Mouse (Mus musculus): ENCODE measurements around the gene Mrpl37. TPM values are rescaled to one million over a fixed set of nuclear protein-coding genes. Genes with fewer than 3 reads are reported as not detected.

Mrpl37 gene
- total RNA-seq, 2 experiments from 2014 or later = 78.5 to 104 TPM

Other genes starting within 250 kb of the Mrpl37 start
- 104 and 138 TPM in 2 replicates for gene Ssbp3, start 156.2 kb downstream of the Mrpl37 start, total RNA-seq (2014; fragmentation: Nextera tagmentation)
- gene Ssbp3, start 156.2 kb downstream of the Mrpl37 start, total RNA-seq (2017) = 50.5 and 63.4 TPM in 2 replicates
- gene Cyb5rl, start 120 bp upstream of the Mrpl37 start, total RNA-seq (2014; fragmentation: Nextera tagmentation) = 8.1 and 11.5 TPM in 2 replicates
- 6.6 and 12.8 TPM in 2 replicates for gene Cyb5rl, start 120 bp upstream of the Mrpl37 start, total RNA-seq (2017)
- gene Cdcp2, start 30.0 kb upstream of the Mrpl37 start, total RNA-seq (2014; fragmentation: Nextera tagmentation) = not detected in 2 replicates
- not detected in 2 replicates for gene Cdcp2, start 30.0 kb upstream of the Mrpl37 start, total RNA-seq (2017)
- 75.0 and 79.1 TPM in 2 replicates for gene Tmem59, start 111.5 kb upstream of the Mrpl37 start, total RNA-seq (2014; fragmentation: Nextera tagmentation)
- gene Tmem59, start 111.5 kb upstream of the Mrpl37 start, total RNA-seq (2017) = 66.1 and 102 TPM in 2 replicates
- gene Tceanc2, start 112.2 kb upstream of the Mrpl37 start, total RNA-seq (2014; fragmentation: Nextera tagmentation) = 7.1 and 18.4 TPM in 2 replicates
- gene Tceanc2, start 112.2 kb upstream of the Mrpl37 start, total RNA-seq (2017) = 20.2 and 23.5 TPM in 2 replicates
- 0.57 TPM in 1 of 2 replicates, not detected in the other for gene Ldlrad1, start 142.3 kb upstream of the Mrpl37 start, total RNA-seq (2014; fragmentation: Nextera tagmentation)
- not detected in 2 replicates for gene Ldlrad1, start 142.3 kb upstream of the Mrpl37 start, total RNA-seq (2017)
- gene Lrrc42, start 186.7 kb upstream of the Mrpl37 start, total RNA-seq (2014; fragmentation: Nextera tagmentation) = 18.3 and 46.6 TPM in 2 replicates
- 15.0 and 16.7 TPM in 2 replicates for gene Lrrc42, start 186.7 kb upstream of the Mrpl37 start, total RNA-seq (2017)
- gene Hspb11, start 186.7 kb upstream of the Mrpl37 start, total RNA-seq (2014; fragmentation: Nextera tagmentation) = 3.7 and 17.2 TPM in 2 replicates
- gene Hspb11, start 186.7 kb upstream of the Mrpl37 start, total RNA-seq (2017) = 11.2 and 12.7 TPM in 2 replicates
- gene Dio1, start 240.3 kb upstream of the Mrpl37 start, total RNA-seq (2014; fragmentation: Nextera tagmentation) = not detected in 2 replicates
- gene Dio1, start 240.3 kb upstream of the Mrpl37 start, total RNA-seq (2017) = not detected in 2 replicates
- 42.2 and 42.5 TPM in 2 replicates for gene Yipf1, start 247.5 kb upstream of the Mrpl37 start, total RNA-seq (2014; fragmentation: Nextera tagmentation)
- 26.5 and 26.6 TPM in 2 replicates for gene Yipf1, start 247.5 kb upstream of the Mrpl37 start, total RNA-seq (2017)